Mouse (Mus musculus) layer of hippocampus, adult 8-10 months (tissue): ENCODE data around the gene Pomp. TPM values are rescaled to one million over a fixed set of nuclear protein-coding genes. Genes with fewer than 3 reads are reported as not detected.

Experiments used
- DNase-seq, 2 experiments: peaks; one replicate each; pipeline ENCODE4 v3.0.0; 2022; ENCODE audit warnings: low spot score in 2 of 2
- total RNA-seq, 4 experiments: library from RNA; stranded (reverse); gene quantifications; 2 replicates each; pipeline ENCODE4 v1.2.4; 2022

Pomp gene
- total RNA-seq, 4 experiments from 2014 or later: 124 to 149 (median 128) TPM

- no peak for DNase-seq
Measured at GRCm38 (mm10) chr5:147898968-147899549, 38.8 kb downstream of the Pomp start.

- DNase-seq: no peak
Measured at GRCm38 (mm10) chr5:147902008-147902757, 41.9 kb downstream of the Pomp start.

GRCm38 (mm10) chr5:147903166-147903565 lies 42.9 kb downstream of the Pomp start:
- no peak for DNase-seq

GRCm38 (mm10) chr5:147907144-147907543 lies 46.9 kb downstream of the Pomp start:
- no peak for DNase-seq

- DNase-seq: no peak
Measured at GRCm38 (mm10) chr5:147907851-147908250, 47.6 kb downstream of the Pomp start.

GRCm38 (mm10) chr5:147910807-147911509 lies 50.7 kb downstream of the Pomp start:
- DNase-seq: no peak

GRCm38 (mm10) chr5:147911744-147912143 lies 51.5 kb downstream of the Pomp start:
- DNase-seq: no peak

- no peak for DNase-seq
Measured at GRCm38 (mm10) chr5:147913241-147913842, 53.1 kb downstream of the Pomp start.

- no peak for DNase-seq
Measured at GRCm38 (mm10) chr5:147915038-147915566, 54.8 kb downstream of the Pomp start.

- DNase-seq: no peak
Measured at GRCm38 (mm10) chr5:147916171-147916570, 55.9 kb downstream of the Pomp start.

GRCm38 (mm10) chr5:147918044-147918846 lies 58.0 kb downstream of the Pomp start:
- no peak for DNase-seq

- DNase-seq: no peak
Measured at GRCm38 (mm10) chr5:147924621-147925020, 64.4 kb downstream of the Pomp start.

Other genes with a start within 250 kb of the Pomp start
- 10 to 100 TPM; 31.9 to 39.7 (median 36.0) TPM for gene Flt1, start 134.4 kb upstream of the Pomp start, total RNA-seq
- gene Slc46a3, start 34.4 kb downstream of the Pomp start, total RNA-seq: 10 to 100 TPM in 1 of 4 experiments, 1 to 10 TPM in 3; 7.9 to 11.4 (median 9.6) TPM
- 10 to 100 TPM; 27.7 to 34.9 (median 33.8) TPM for gene Mtus2, start 96.9 kb downstream of the Pomp start, total RNA-seq